Mouse (Mus musculus) limb, embryonic 11.5 days (tissue): ENCODE measurements around the gene Casp3. TPM values are rescaled to one million over a fixed set of nuclear protein-coding genes. Genes with fewer than 3 reads are reported as not detected.
A peak's percentile ranks its signal among the peaks of the same experiment; 100 is the strongest.

Source experiments
- ATAC-seq: fragments of 200-750 bp; cut with Nextera tagmentation; 2 replicates; pipeline ENCODE4 v1.8.0; 2017; ENCODE audit warnings: low read depth; ENCODE audit not compliant: insufficient number of reproducible peaks, low FRiP score, low TSS enrichment
- DNase-seq: peaks from one replicate; pipeline ENCODE4 v3.0.0-alpha.2; 2015; ENCODE audit warnings: low spot score
- H3K27ac ChIP-seq: fragments of 300-500 bp; sonication (generic); replicated peaks from 2 replicates; pipeline ENCODE4 v1.5.1; 2014; ENCODE audit warnings: low read depth, mild to moderate bottlenecking, low read length
- H3K27me3 ChIP-seq: fragments of 300-500 bp; sonication (generic); 2 replicates; pipeline ENCODE4 v1.6.1; 2014; ENCODE audit warnings: mild to moderate bottlenecking, low read length, mixed read lengths; ENCODE audit not compliant: control insufficient read depth, insufficient read depth
- H3K36me3 ChIP-seq: fragments of 300-500 bp; sonication (generic); 2 replicates; pipeline ENCODE4 v1.6.1; 2014; ENCODE audit warnings: mild to moderate bottlenecking, low read length, moderate library complexity, mixed read lengths; ENCODE audit not compliant: control insufficient read depth, insufficient read depth
- H3K4me1 ChIP-seq: fragments of 300-500 bp; sonication (generic); 2 replicates; pipeline ENCODE4 v1.6.1; 2014; ENCODE audit warnings: low read length, mixed read lengths; ENCODE audit not compliant: control insufficient read depth, insufficient read depth
- H3K4me2 ChIP-seq: fragments of 300-500 bp; sonication (generic); 2 replicates; pipeline ENCODE4 v1.6.1; 2014; ENCODE audit warnings: low read depth, mild to moderate bottlenecking, moderate library complexity; ENCODE audit not compliant: severe bottlenecking
- H3K4me3 ChIP-seq: fragments of 300-500 bp; sonication (generic); 2 replicates; pipeline ENCODE4 v1.5.1; 2014; ENCODE audit warnings: low read depth, low read length
- H3K9ac ChIP-seq: fragments of 300-500 bp; sonication (generic); 2 replicates; pipeline ENCODE4 v1.6.1; 2014; ENCODE audit warnings: mild to moderate bottlenecking, low read length
- H3K9me3 ChIP-seq: fragments of 300-500 bp; sonication (generic); 2 replicates; pipeline ENCODE4 v1.6.1; 2016; ENCODE audit warnings: low read length; ENCODE audit not compliant: control insufficient read depth
- WGBS: fragments of 180-500 bp; shearing (Covaris S2); extraction: QIAGEN DNeasy Blood & Tissue Kit; methylation state at CpG from one replicate; pipeline ENCODE4 v1.1.7; 2014; 5-methylcytosine and 5-hydroxymethylcytosine counted together
- polyA plus RNA-seq: library from polyadenylated mRNA; unstranded; fragments of >200 nt; fragmentation: Nextera tagmentation; extraction: Ambion mirVana; gene quantifications from 2 replicates; pipeline ENCODE4 v1.2.1, GENCODE M21; 2014

The Casp3 gene
- polyA plus RNA-seq = 136 and 142 TPM in 2 replicates

DNA sequence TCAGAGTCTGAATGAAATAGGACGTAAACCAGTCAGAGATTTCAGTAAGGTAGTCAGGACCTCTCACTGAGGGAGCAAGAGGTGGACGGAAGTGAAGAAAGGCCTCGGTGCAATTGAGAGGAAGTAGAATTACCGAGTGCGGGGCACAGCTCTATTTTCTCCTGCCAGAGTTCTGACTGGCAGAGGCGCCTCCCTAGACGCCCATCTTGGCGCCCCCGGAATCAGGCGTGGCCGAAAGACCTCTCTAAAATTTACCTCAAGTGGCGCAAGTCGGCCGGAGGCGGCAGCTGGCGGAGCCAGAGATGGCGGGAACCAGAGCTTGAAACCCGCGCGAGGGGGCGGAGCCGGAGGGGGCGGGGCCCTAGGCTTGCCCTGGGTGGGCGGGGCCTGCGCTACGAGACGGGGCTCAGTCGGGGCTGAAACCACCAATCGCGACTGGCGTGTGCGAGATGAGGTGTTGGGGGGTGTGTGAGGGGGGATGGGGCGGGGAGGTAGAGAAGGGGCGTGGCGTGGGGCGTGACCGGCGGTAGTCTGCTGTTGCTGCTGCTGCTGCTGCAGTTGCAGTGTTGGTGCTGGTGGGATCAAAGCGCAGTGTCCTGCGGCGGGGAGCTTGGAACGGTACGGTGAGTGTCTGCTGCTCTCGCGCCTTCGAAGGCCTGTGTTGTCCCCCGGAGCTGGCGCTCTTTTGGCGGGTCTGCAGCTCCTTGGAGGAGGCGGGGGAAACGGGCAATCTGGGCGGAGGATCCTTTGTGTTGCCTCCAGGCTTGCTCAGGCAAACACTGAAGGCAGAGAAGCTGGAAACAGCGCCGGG, at the start of gene Casp3, which contains the start of gene Primpol:
Gene Casp3, plus strand, starts transcription at position 413 of the 811 bp plus-strand sequence.
Gene Primpol, minus strand, starts transcription at position 334 of the 811 bp plus-strand sequence.
- Histone ChIP-seq H3K4me2 (peak within 1 kb of the TSS; percentile 56), H3K4me3 (peak within 1 kb of the TSS; percentile 76), H3K9me3 (no peaks in the 10 kb centered on the region), H3K36me3 (no peaks in the 10 kb centered on the region), H3K27ac (peak within 1 kb of the TSS; percentile 72), H3K27me3 (no peaks in the 10 kb centered on the region), H3K9ac (peak within 1 kb of the TSS; percentile 90), H3K4me1 (peaks cover 6% of the 10 kb centered on the region)
- DNase-seq = peak; percentile 99
- peak; percentile 96 for ATAC-seq
- under 1% methylated on average over 53 of the region's 54 CpGs for WGBS

DNA sequence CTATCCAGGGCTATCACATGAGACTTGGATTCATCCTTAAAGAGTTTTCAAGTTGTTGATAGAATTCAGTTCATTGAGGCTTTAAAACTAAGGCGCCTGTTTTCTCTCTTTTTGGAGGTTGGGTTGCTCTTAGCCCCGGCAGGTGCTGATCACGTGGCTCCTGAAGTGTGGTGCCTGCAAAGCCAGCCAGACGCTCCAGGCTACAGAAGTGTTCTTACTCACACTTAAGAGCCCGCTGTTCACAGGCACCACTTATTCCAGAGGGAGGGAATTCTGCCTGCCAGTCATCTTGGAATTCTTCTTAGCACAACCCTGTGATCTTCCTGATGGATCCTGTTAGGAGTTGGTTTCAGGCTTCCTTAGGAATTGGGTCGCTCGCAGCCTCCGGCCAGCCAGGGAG, 49.1 kb upstream of the Casp3 start:
- Histone ChIP-seq H3K4me1 (no peaks in the 10 kb centered on the region), H3K4me3 (no peak overlapping the region), H3K36me3 (no peaks in the 10 kb centered on the region), H3K27ac (no peak overlapping the region), H3K9me3 (no peaks in the 10 kb centered on the region), H3K4me2 (no peak overlapping the region), H3K27me3 (no peaks in the 10 kb centered on the region), H3K9ac (no peak overlapping the region)
- DNase-seq = no peak
- no peak for ATAC-seq
- 78% methylated on average over 8 of the region's 8 CpGs for WGBS

GRCm38 (mm10) chr8:46568942-46569341, 48.1 kb upstream of the Casp3 start:
- Histone ChIP-seq H3K36me3 (no peaks in the 10 kb centered on the region), H3K9ac (no peak overlapping the region), H3K9me3 (no peaks in the 10 kb centered on the region), H3K4me2 (no peak overlapping the region), H3K27ac (no peak overlapping the region), H3K4me3 (no peak overlapping the region), H3K27me3 (no peaks in the 10 kb centered on the region), H3K4me1 (no peaks in the 10 kb centered on the region)
- no peak for DNase-seq
- WGBS = 77% methylated on average over 2 of the region's 2 CpGs
- ATAC-seq = no peak

- WGBS = 90% methylated on average over 19 of the region's 19 CpGs
- H3K9ac ChIP-seq = no peak overlapping the region
- no peaks in the 10 kb centered on the region for H3K36me3 ChIP-seq
- no peak overlapping the region for H3K4me3 ChIP-seq
- H3K27me3 ChIP-seq = no peaks in the 10 kb centered on the region
- no peak overlapping the region for H3K4me2 ChIP-seq
- H3K4me1 ChIP-seq = no peaks in the 10 kb centered on the region
- no peak overlapping the region for H3K27ac ChIP-seq
- H3K9me3 ChIP-seq = no peaks in the 10 kb centered on the region
- ATAC-seq (no peak), DNase-seq (no peak)
These were observed 47.2 kb upstream of the Casp3 start for GRCm38 (mm10) chr8:46569659-46570441.

DNA sequence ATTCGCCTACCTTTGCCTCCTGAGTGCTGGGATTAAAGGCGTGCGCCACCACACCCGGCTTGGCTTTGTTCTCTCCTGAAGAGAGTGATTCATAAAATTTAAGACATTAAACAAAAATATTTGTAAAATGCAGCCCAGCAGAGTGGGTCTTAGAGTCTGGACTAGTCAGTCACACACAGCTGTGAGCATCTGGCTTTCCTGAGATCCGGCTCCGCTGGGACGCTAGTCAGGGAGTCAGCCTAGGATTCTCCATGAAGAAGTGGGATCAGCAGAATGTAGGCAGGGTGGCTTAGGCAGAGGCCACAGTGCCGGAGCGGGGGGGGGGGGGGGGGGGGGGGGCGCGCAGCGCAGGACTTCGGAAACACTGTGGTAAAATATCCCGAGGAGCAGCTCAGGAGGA, 46.4 kb upstream of the Casp3 start:
- H3K27me3 ChIP-seq = no peaks in the 10 kb centered on the region
- H3K9ac ChIP-seq = no peak overlapping the region
- H3K4me1 ChIP-seq = no peaks in the 10 kb centered on the region
- DNase-seq = no peak
- no peaks in the 10 kb centered on the region for H3K36me3 ChIP-seq
- H3K27ac ChIP-seq = no peak overlapping the region
- H3K4me2 ChIP-seq = no peak overlapping the region
- 95% methylated on average over 9 of the region's 14 CpGs for WGBS
- no peak overlapping the region for H3K4me3 ChIP-seq
- no peaks in the 10 kb centered on the region for H3K9me3 ChIP-seq
- no peak for ATAC-seq

DNA sequence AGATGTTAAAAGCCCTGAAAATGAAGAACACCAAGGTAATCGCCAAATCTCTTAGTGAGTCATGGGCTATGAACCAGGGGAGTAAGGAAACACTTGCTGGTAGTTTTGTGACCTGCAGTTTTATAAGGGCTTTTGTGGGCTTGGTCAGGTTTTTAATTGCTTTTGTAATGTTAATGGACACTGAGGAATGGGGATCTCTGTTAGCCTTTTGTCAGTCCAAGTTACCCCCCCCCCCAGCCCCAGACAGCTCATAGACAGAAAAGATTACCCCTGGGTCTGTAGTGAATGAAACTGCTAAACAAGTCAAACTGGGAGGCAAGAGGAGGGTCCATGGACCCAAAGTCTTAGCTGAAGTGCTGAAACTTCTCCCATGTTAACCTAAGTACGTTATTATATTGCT, 43.6 kb upstream of the Casp3 start:
- WGBS = 82% methylated on average over 2 of the region's 2 CpGs
- peaks cover 7% of the 10 kb centered on the region; the same call in 1 of the 2 replicates for H3K36me3 ChIP-seq

GRCm38 (mm10) chr8:46573964-46574363, 43.1 kb upstream of the Casp3 start:
- DNase-seq = no peak
- 93% methylated on average over 2 of the region's 2 CpGs for WGBS
- Histone ChIP-seq H3K4me1 (no peaks in the 10 kb centered on the region), H3K36me3 (peaks cover 8% of the 10 kb centered on the region; the same call in 1 of the 2 replicates), H3K4me3 (no peak overlapping the region), H3K27ac (no peak overlapping the region), H3K9me3 (no peaks in the 10 kb centered on the region), H3K27me3 (no peaks in the 10 kb centered on the region), H3K9ac (no peak overlapping the region), H3K4me2 (no peak overlapping the region)
- ATAC-seq = no peak

More for the DNA sequence above, 43.6 kb upstream of the Casp3 start:
- no peak for DNase-seq
- ATAC-seq = no peak
- H3K9ac ChIP-seq = no peak overlapping the region
- H3K4me1 ChIP-seq = no peaks in the 10 kb centered on the region
- H3K4me2 ChIP-seq = no peak overlapping the region
- no peak overlapping the region for H3K27ac ChIP-seq
- H3K27me3 ChIP-seq = no peaks in the 10 kb centered on the region
- no peaks in the 10 kb centered on the region for H3K9me3 ChIP-seq
- no peak overlapping the region for H3K4me3 ChIP-seq

DNA sequence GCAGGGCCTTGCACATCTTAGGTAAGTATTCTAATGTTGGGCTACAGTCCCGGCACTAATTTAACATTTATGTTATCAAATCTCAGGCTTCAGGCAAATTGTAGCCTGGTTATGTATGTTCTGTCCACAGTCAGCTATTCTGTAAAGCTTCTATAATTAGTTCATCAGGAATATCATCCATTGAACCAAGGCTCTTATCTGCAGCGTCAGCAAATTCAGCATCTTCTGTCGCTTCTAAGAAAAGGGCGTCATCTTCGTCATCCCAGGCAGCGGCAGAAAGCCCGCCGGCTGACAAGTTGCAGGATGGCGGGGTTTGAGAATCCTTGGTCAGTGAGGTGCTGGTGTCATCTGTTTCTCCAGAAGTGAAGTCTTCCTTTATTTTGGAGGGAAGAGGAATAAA, 38.3 kb upstream of the Casp3 start:
- DNase-seq (no peak), ATAC-seq (no peak)
- Histone ChIP-seq H3K9ac (no peak overlapping the region), H3K4me3 (no peak overlapping the region), H3K27me3 (no peaks in the 10 kb centered on the region), H3K27ac (no peak overlapping the region), H3K9me3 (no peaks in the 10 kb centered on the region), H3K4me2 (no peak overlapping the region), H3K36me3 (peaks cover 13% of the 10 kb centered on the region), H3K4me1 (no peaks in the 10 kb centered on the region)
- 93% methylated on average over 9 of the region's 9 CpGs for WGBS
